Mouse (Mus musculus) retina, postnatal 1 day (tissue): ENCODE measurements around the gene Lrg1.

Source experiments
- DNase-seq: peaks from one replicate; pipeline ENCODE4 v3.0.0-alpha.2; 2012

The Lrg1 gene

GRCm38 (mm10) chr17:56074097-56074826 is 47.5 kb downstream of the Lrg1 start:
- peak; percentile 89 for DNase-seq

DNA sequence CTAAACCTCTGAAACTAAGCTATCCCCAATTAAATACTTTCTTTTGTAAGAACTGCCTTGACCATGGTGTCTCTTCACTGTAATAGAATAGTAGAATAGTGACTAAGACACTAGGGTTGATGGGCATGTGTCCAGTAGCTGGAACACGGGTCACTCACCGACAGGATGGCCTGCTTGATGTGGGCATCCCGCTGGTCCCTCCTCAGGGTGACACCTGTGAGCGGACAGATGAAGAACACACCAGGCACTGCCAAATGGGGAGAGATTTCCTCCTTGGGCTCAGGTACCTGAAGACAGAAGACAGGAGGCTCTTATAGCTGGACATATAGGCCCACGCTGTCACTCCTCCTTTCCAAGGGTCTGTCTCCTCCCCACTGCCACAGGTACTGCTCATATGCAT is 49.6 kb downstream of the Lrg1 start:
- DNase-seq, result no peak

DNA sequence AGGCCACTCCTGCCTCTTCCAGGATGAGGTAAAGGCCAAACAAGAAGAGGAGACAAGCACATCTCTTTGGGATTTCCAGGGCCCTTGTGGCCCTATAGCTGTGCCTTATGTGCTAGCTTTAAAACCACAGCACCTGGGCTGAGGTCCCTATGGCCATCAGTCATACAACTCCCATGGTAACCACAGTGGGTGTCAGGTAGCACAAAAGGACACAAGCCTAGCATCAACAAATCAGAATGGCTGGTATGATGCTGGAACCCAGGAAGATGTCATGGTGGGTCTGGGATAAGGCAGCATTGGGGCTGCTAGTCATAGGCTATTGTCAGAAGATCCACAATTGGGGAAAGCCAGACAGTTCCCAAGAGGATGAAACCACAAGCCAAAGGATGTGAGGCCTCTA is 50.7 kb downstream of the Lrg1 start:
- no peak for DNase-seq
